Mouse (Mus musculus) hindbrain, embryonic 11.5 days (tissue): Measurements from ENCODE around the gene Man1a2. TPM values are rescaled to one million over a fixed set of nuclear protein-coding genes. Genes with fewer than 3 reads are reported as not detected.
A peak's percentile ranks its signal among the peaks of the same experiment; 100 is the strongest.

Source experiments
- ATAC-seq: fragments of 200-750 bp; cut with Nextera tagmentation; 2 replicates; pipeline ENCODE4 v1.8.0; 2017; ENCODE audit warnings: mild to moderate bottlenecking, moderate TSS enrichment, moderate library complexity; ENCODE audit not compliant: low FRiP score
- DNase-seq: peaks from one replicate; pipeline ENCODE4 v3.0.0-alpha.2; 2015; ENCODE audit warnings: low spot score
- H3K27ac ChIP-seq: fragments of 300-500 bp; sonication (generic); 2 replicates; pipeline ENCODE4 v1.5.1; 2014; ENCODE audit warnings: mild to moderate bottlenecking, low read depth, low read length
- H3K27me3 ChIP-seq: fragments of 300-500 bp; sonication (generic); 2 replicates; pipeline ENCODE4 v1.6.1; 2014; ENCODE audit warnings: mild to moderate bottlenecking, low read length, moderate library complexity, mixed read lengths; ENCODE audit not compliant: control insufficient read depth, insufficient read depth
- H3K36me3 ChIP-seq: fragments of 300-500 bp; sonication (generic); 2 replicates; pipeline ENCODE4 v1.6.1; 2014; ENCODE audit warnings: mild to moderate bottlenecking, low read length, moderate library complexity, mixed read lengths; ENCODE audit not compliant: control insufficient read depth, insufficient read depth
- H3K4me1 ChIP-seq: fragments of 300-500 bp; sonication (generic); replicated peaks from 2 replicates; pipeline ENCODE4 v1.6.1; 2014; ENCODE audit warnings: low read length, mixed read lengths; ENCODE audit not compliant: control insufficient read depth, insufficient read depth
- H3K4me2 ChIP-seq: fragments of 300-500 bp; sonication (generic); replicated peaks from 2 replicates; pipeline ENCODE4 v1.6.1; 2014; ENCODE audit warnings: mild to moderate bottlenecking, low read depth, low read length
- H3K4me3 ChIP-seq: fragments of 300-500 bp; sonication (generic); 2 replicates; pipeline ENCODE4 v1.5.1; 2014; ENCODE audit warnings: low read depth, low read length
- H3K9ac ChIP-seq: fragments of 300-500 bp; sonication (generic); 2 replicates; pipeline ENCODE4 v1.6.1; 2014; ENCODE audit warnings: low read depth, low read length
- H3K9me3 ChIP-seq: fragments of 300-500 bp; sonication (generic); 2 replicates; pipeline ENCODE4 v1.6.1; 2016; ENCODE audit warnings: low read length; ENCODE audit not compliant: control insufficient read depth
- WGBS: fragments of 180-500 bp; shearing (Covaris S2); extraction: QIAGEN DNeasy Blood & Tissue Kit; methylation state at CpG from one replicate; pipeline ENCODE4 v1.1.7; 2014; 5-methylcytosine and 5-hydroxymethylcytosine counted together
- polyA plus RNA-seq: library from polyadenylated mRNA; unstranded; fragments of >200 nt; fragmentation: Nextera tagmentation; extraction: Ambion mirVana; gene quantifications from 2 replicates; pipeline ENCODE4 v1.2.1, GENCODE M21; 2014

Man1a2 gene
- polyA plus RNA-seq, 1 experiment from 2014 or later = 68.5 TPM

- DNase-seq = no peak
- no peaks in the 10 kb centered on the region for H3K27me3 ChIP-seq
- 81% methylated on average over 4 of the region's 4 CpGs for WGBS
Measured at GRCm38 (mm10) chr3:100715367-100715766, 30.1 kb upstream of the Man1a2 start.

GRCm38 (mm10) chr3:100713142-100714005, 28.1 kb upstream of the Man1a2 start:
- no peak for ATAC-seq
- 77% methylated on average over 11 of the region's 11 CpGs for WGBS
- DNase-seq = no peak
- Histone ChIP-seq H3K4me2 (no peak overlapping the region), H3K9me3 (no peaks in the 10 kb centered on the region), H3K36me3 (no peaks in the 10 kb centered on the region), H3K27ac (no peak overlapping the region), H3K4me3 (no peak overlapping the region), H3K4me1 (no peaks in the 10 kb centered on the region), H3K9ac (no peak overlapping the region), H3K27me3 (no peaks in the 10 kb centered on the region)

More at GRCm38 (mm10) chr3:100715367-100715766, 30.1 kb upstream of the Man1a2 start:
- no peak overlapping the region for H3K9ac ChIP-seq
- H3K27ac ChIP-seq = no peak overlapping the region
- H3K9me3 ChIP-seq = no peaks in the 10 kb centered on the region
- ATAC-seq = no peak
- H3K4me1 ChIP-seq = no peaks in the 10 kb centered on the region
- H3K4me3 ChIP-seq = no peak overlapping the region
- no peaks in the 10 kb centered on the region for H3K36me3 ChIP-seq
- H3K4me2 ChIP-seq = no peak overlapping the region

- Histone ChIP-seq H3K4me1 (no peaks in the 10 kb centered on the region), H3K36me3 (no peaks in the 10 kb centered on the region), H3K27ac (no peak overlapping the region), H3K9me3 (no peaks in the 10 kb centered on the region), H3K4me3 (no peak overlapping the region), H3K27me3 (no peaks in the 10 kb centered on the region), H3K9ac (no peak overlapping the region), H3K4me2 (no peak overlapping the region)
- WGBS = 74% methylated on average over 7 of the region's 7 CpGs
- ATAC-seq = no peak
- DNase-seq = no peak
Measured at GRCm38 (mm10) chr3:100712140-100712539, 26.8 kb upstream of the Man1a2 start.

- no peaks in the 10 kb centered on the region for H3K4me1 ChIP-seq
- H3K9me3 ChIP-seq = no peaks in the 10 kb centered on the region
- no peaks in the 10 kb centered on the region for H3K27me3 ChIP-seq
- ATAC-seq (no peak), DNase-seq (peak; percentile 20)
- H3K4me3 ChIP-seq = no peak overlapping the region
- 58% methylated on average over 4 of the region's 4 CpGs for WGBS
- H3K36me3 ChIP-seq = no peaks in the 10 kb centered on the region
- H3K27ac ChIP-seq = no peak overlapping the region
- H3K9ac ChIP-seq = no peak overlapping the region
- no peak overlapping the region for H3K4me2 ChIP-seq
Measured at GRCm38 (mm10) chr3:100711486-100711885, 26.2 kb upstream of the Man1a2 start.

- ATAC-seq = no peak
- Histone ChIP-seq H3K4me2 (no peak overlapping the region), H3K9me3 (no peaks in the 10 kb centered on the region), H3K27me3 (no peaks in the 10 kb centered on the region), H3K4me1 (no peaks in the 10 kb centered on the region), H3K4me3 (no peak overlapping the region), H3K9ac (no peak overlapping the region), H3K36me3 (no peaks in the 10 kb centered on the region), H3K27ac (no peak overlapping the region)
- 73% methylated on average over 4 of the region's 4 CpGs for WGBS
- no peak for DNase-seq
Measured at GRCm38 (mm10) chr3:100707117-100707516, 21.8 kb upstream of the Man1a2 start.

- H3K9ac ChIP-seq = no peak overlapping the region
- DNase-seq (no peak), ATAC-seq (no peak)
- H3K27me3 ChIP-seq = no peaks in the 10 kb centered on the region
- H3K9me3 ChIP-seq = no peaks in the 10 kb centered on the region
- WGBS = 71% methylated on average over 11 of the region's 11 CpGs
- no peaks in the 10 kb centered on the region for H3K36me3 ChIP-seq
- H3K4me2 ChIP-seq = no peak overlapping the region
- no peaks in the 10 kb centered on the region for H3K4me1 ChIP-seq
- no peak overlapping the region for H3K27ac ChIP-seq
- H3K4me3 ChIP-seq = no peak overlapping the region
Measured at GRCm38 (mm10) chr3:100705128-100705667, 19.9 kb upstream of the Man1a2 start.

- Histone ChIP-seq H3K27ac (no peak overlapping the region), H3K27me3 (no peaks in the 10 kb centered on the region), H3K4me2 (no peak overlapping the region), H3K4me1 (no peaks in the 10 kb centered on the region), H3K36me3 (no peaks in the 10 kb centered on the region), H3K9ac (no peak overlapping the region), H3K4me3 (no peak overlapping the region), H3K9me3 (no peaks in the 10 kb centered on the region)
- ATAC-seq (no peak), DNase-seq (no peak)
- 78% methylated on average over 22 of the region's 22 CpGs for WGBS
Measured at GRCm38 (mm10) chr3:100703847-100704644, 18.7 kb upstream of the Man1a2 start.

GRCm38 (mm10) chr3:100702875-100703846, 17.9 kb upstream of the Man1a2 start:
- no peaks in the 10 kb centered on the region for H3K27me3 ChIP-seq
- no peak overlapping the region for H3K4me2 ChIP-seq
- no peak overlapping the region for H3K9ac ChIP-seq
- 76% methylated on average over 15 of the region's 15 CpGs for WGBS
- no peak for ATAC-seq
- H3K36me3 ChIP-seq = no peaks in the 10 kb centered on the region
- no peak for DNase-seq
- no peak overlapping the region for H3K4me3 ChIP-seq
- H3K4me1 ChIP-seq = no peaks in the 10 kb centered on the region
- H3K9me3 ChIP-seq = no peaks in the 10 kb centered on the region
- no peak overlapping the region for H3K27ac ChIP-seq
